8 mouse cellular contexts compared by ENCODE assay signal in genomic region chr14:32597232-32598231, GRCm38 (mm10). TPM values are rescaled to one million over a fixed set of nuclear protein-coding genes. Genes with fewer than 3 reads are reported as not detected.
A peak's percentile ranks its signal among the peaks of the same experiment; 100 is the strongest.
DNase-seq lines count a peak whose midpoint lies in the region; ATAC-seq lines count a peak whose summit lies in the region.

No protein-coding gene starts in this region.

- no peaks in the 10 kb centered on the region for H3K9me3 ChIP-seq in embryonic facial prominence, embryonic 10.5 days
- H3K9me3 ChIP-seq in heart, embryonic 16.5 days (replicated peaks; ENCODE audit: control insufficient read depth, low read length) = no peaks in the 10 kb centered on the region

- peaks cover 25% of the 10 kb centered on the region for H3K4me1 ChIP-seq in embryonic facial prominence, embryonic 10.5 days
- peaks cover 14% of the 10 kb centered on the region for H3K4me1 ChIP-seq in heart, embryonic 16.5 days (ENCODE audit: control insufficient read depth, insufficient read depth, low read length)

- no peak overlapping the region for H3K9ac ChIP-seq in heart, embryonic 16.5 days (ENCODE audit: low read length)

- under 1% methylated on average over 78 of the region's 78 CpGs for WGBS in embryonic facial prominence, embryonic 10.5 days
- WGBS in heart, embryonic 16.5 days = under 1% methylated on average over 78 of the region's 78 CpGs

- peak overlapping the region; percentile 57 for H3K4me2 ChIP-seq in heart, embryonic 16.5 days (ENCODE audit: low read depth, low read length)

- peak overlapping the region; percentile 46 for H3K4me3 ChIP-seq in embryonic facial prominence, embryonic 10.5 days
- H3K4me3 ChIP-seq in heart, embryonic 16.5 days (ENCODE audit: low read length) = peak overlapping the region; percentile 43

- peak; percentile 18 to 26 for DNase-seq in left cerebral cortex, adult 18-20 months (ENCODE audit: low spot score in 2 of 2)
- no peak for DNase-seq in left cerebral cortex, adult 11 months (ENCODE audit: low spot score)
- peak; percentile 90 for DNase-seq in embryonic facial prominence, embryonic 10.5 days (ENCODE audit: low spot score)
- DNase-seq in kidney, postnatal 25 days = peak; percentile 73 to 76
- DNase-seq in lung, postnatal 36 days = peak; percentile 48
- peak; percentile 37 for DNase-seq in right cerebral cortex, postnatal 14 days
- peak; percentile 50 to 79 for DNase-seq in urinary bladder, postnatal 4 days (ENCODE audit: low spot score in 2 of 2)

- no peak overlapping the region; the same call in 1 of the 2 replicates for H3K27ac ChIP-seq in embryonic facial prominence, embryonic 10.5 days (replicated peaks)
- H3K27ac ChIP-seq in heart, embryonic 16.5 days (ENCODE audit: low read length) = no peak overlapping the region

- ATAC-seq in heart, embryonic 16.5 days (replicated peaks; ENCODE audit: extremely low read depth, insufficient read depth, low FRiP score) = peak; percentile 55; the same call in 1 of the 2 replicates

- peaks cover 100% of the 10 kb centered on the region for H3K27me3 ChIP-seq in embryonic facial prominence, embryonic 10.5 days (replicated peaks; ENCODE audit: low read depth, poor library complexity, severe bottlenecking)
- H3K27me3 ChIP-seq in heart, embryonic 16.5 days (ENCODE audit: control insufficient read depth, insufficient read depth, low read length) = peaks cover 84% of the 10 kb centered on the region

- no peaks in the 10 kb centered on the region for H3K36me3 ChIP-seq in embryonic facial prominence, embryonic 10.5 days (replicated peaks)
- no peaks in the 10 kb centered on the region for H3K36me3 ChIP-seq in heart, embryonic 16.5 days (ENCODE audit: control insufficient read depth, insufficient read depth)

RNA-seq across cellular contexts. Expression of gene Prrxl1, which starts 1.7 kb away (rescaled TPM):
- total RNA-seq in left cerebral cortex, adult 18-20 months (2021) = under 1 TPM; 0.21 to 0.35 TPM
- polyA plus RNA-seq in embryonic facial prominence, embryonic 10.5 days (2016; fragmentation: Nextera tagmentation; extraction: Ambion mirVana) = 5.1 and 7.9 TPM in 2 replicates
- polyA plus RNA-seq in heart, embryonic 16.5 days (2015; fragmentation: Nextera tagmentation; extraction: Ambion mirVana) = 0.05 TPM in 2 replicates
